Mouse (Mus musculus): ENCODE results near the gene Vkorc1l1.

Gene Vkorc1l1

DNA sequence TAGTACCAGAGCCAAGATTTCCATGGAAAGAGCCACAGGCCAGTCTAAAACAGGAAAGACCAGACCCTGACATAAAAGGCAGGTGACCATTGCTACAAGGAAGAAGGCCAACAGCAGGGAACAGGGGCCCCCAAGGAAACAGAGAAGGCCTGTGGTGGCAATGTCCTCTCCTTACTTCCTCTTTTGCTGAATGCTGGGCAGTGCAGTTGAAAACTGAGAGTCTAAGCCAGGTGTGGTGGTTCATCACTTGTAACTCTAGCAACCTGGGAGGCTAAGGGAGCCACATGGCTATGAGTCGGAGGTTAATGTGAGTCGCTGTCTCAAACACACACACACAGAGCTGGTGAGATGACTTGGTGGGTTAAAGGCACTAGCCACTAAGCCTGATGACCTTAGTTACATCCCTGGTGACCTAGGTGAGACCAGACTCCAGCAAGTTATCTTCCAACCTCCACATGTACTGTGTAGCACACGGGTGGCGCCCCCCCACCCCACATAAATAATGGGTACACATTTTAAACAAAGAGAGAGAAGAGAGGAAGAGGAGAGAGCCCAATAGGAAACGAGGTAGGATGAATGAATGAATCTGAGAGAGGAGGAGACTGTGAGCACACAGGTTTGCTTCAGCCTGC is 59.7 kb downstream of the Vkorc1l1 start:
- DNase-seq (ENCODE audit: low spot score in 2 of 2): no peak

DNA sequence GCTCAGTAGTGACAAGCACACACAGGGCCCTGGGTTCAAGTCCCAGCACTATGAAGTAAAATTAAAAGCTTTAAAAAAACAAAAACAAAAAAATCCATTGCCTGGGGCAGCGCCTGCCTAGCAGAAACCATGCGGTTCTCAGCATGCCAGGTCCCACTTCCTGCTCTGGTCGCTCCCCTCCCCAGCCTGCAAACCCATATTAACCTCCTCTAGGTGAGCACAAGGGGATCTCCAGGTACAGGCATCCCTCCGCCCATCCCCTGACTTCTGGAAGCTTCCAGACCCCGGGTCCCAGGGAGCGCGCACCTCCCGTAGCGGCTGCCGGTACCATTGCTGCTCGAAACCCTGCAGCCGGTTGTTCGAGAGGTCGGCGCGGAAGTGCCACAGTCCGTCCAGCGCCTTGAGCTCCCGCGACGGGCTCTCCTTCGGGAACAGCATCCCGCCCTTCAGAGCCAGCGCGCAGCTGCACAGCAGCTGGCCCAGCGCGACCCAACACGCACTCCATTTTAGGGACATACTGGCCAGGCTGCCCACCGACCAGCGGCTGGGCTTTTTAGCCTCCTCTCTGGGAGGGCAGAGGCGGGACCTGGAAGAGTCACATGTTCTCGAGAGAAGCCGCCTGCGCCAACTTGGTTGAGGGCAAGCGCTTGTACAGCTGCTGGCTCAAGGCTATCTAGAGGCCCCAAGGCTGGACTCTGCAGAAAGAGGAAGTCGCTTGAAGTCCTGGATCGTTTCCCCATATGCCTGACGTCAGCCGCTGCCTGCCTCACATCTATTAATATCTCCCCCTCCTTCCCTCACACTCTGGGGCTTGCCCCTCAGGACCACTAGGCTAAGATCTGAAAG is 60.8 kb downstream of the Vkorc1l1 start, which contains the start of gene Gusb:
Gene Gusb, minus strand, starts transcription at position 749 of the 846 bp plus-strand sequence.
- peak; percentile 76 to 83 for DNase-seq (ENCODE audit: low spot score in 2 of 2)

DNA sequence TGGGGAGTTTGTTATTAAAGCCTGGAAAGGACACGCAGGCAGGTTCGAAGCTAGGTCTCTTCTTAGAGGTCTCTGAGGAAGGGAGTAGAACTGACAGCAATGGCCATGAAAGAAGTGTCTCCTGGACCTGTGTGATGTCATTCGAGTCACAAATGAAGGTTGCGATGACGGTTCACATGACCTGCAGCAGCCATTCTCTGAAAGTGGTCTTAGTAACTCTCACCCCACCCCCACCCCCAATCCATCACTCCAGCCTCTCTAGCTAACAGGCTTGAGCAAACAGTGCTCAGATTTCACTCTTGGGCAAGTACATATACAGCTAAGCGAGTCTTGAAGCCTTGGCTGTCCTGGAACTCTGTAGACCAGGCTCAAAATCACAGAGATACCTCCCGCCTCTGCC is 61.5 kb downstream of the Vkorc1l1 start:
- DNase-seq (ENCODE audit: low spot score in 2 of 2): no peak

DNA sequence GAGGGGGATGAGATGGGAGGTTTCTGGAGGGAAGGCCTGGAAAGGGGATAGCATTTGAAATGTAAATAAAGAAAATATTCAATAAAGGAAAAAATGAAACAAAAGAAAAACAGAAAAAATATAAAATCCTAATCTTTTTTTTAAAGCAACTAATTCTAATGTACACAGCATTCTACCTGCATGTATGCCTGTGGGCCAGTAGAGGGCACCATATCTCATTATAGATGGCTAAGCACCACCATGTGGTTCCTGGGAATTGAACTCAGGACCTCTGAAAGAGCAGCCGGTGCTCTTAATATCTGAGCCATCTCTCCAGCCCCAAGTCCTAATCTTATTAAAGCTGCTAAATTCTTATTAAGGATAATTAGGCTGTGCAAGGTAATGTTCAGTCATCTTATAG is 65.6 kb downstream of the Vkorc1l1 start:
- DNase-seq (ENCODE audit: low spot score in 2 of 2): no peak

DNA sequence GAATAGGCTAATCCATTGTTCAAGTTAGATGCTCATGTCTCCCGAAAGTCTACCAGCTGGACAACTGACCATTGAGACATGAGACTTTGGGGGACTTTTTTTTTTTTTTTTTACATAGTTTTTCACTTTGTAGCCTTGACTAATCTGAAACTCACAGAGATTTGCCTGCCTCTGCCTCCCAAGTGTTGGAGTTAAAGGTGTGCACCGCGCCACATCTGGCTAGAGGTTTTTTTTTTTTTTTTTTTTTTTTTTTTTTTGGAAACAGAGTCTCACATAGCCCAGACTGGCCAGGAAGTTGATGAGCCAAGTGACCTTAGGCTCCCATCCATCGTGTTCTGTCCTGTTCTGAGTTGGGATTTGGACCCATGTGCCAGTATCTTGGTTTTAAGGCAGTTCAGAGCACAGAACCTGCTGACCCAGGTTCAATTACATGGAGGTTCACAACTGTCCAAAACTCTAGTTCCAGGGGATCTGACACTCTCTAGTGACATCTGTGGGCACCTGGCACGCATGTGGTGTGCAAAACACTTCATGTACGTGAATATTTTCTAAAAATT is 66.3 kb downstream of the Vkorc1l1 start:
- no peak for DNase-seq (ENCODE audit: low spot score in 2 of 2)

DNA sequence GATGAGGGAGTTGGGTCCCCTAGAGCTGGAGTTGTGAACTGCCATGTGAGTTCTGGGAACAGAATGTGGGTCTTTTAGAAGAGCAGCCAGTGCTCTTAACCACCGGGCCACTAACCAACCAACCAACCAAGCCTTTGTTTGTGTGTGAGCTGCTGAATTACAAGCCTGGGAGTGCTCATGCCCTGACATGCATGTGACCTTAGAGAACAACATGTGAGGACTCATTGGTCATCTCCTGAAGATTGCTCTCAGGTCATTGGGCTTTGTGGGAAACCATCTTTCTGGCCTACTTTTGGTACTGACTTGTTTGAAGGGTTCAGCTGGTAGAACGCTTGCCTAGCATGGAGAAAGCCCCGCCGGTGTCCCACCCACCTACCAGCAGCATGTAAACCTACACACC is 68.0 kb downstream of the Vkorc1l1 start:
- no peak for DNase-seq (ENCODE audit: low spot score in 2 of 2)

DNA sequence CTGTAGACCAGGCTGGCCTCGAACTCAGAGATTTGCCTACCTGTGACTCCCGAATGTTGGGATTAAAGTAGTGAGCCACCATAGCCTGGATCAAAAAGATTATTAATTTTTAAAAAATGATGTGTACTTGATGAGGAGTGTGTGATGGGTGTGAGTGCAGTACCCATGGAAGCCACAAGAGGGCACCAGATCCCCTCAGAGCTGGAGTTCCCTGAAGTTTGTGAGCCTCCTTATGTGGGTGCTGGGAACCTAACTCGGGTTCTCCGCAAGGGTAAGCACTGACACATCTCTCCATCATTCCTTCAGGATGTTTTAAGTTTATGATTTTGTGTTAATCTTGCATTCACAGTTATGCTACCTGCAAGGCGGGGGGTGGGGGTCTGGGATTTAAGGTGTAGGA is 69.2 kb downstream of the Vkorc1l1 start:
- peak in 1 of 2 experiments; percentile 32 for DNase-seq (ENCODE audit: low spot score in 2 of 2)

DNA sequence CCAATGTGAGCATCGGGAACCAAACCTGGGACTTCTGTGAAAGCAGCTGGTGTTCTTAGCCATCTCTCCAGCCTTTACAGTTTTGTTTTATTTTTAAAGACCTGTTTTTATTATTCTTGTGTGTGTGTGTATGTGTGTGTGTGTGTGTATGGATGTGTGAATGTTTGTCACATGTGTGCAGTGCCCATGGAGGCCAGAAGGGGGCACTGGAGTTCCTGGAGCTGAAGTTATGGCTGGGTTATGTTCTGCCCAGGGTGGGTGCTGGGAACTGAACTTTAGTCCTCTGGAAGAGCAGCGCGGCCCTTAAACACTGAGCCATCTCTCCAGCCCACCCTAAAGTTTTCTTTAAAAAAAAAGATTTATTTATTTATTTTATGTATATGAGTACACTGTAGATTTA is 73.3 kb downstream of the Vkorc1l1 start:
- DNase-seq (ENCODE audit: low spot score in 2 of 2): no peak

DNA sequence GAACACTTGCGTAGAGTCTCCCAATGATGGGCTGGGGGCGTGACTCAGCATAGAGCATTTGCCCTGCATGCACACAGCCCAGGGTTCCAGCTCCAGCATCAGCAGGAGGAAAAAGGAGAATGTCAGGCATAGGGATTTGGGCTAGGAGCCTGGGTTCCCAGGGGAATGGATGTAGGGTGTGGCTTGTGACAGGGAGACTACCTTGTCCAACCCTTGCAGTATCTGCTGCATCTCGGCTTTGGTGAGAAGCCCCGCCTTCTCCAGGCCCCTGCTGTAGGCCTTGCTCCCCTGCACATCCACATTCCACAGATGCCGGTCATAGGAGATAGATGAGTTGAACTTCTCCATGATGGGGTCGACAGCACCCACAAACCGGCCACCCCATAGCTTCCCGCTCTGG is 77.7 kb downstream of the Vkorc1l1 start:
- no peak for DNase-seq (ENCODE audit: low spot score in 2 of 2)

DNA sequence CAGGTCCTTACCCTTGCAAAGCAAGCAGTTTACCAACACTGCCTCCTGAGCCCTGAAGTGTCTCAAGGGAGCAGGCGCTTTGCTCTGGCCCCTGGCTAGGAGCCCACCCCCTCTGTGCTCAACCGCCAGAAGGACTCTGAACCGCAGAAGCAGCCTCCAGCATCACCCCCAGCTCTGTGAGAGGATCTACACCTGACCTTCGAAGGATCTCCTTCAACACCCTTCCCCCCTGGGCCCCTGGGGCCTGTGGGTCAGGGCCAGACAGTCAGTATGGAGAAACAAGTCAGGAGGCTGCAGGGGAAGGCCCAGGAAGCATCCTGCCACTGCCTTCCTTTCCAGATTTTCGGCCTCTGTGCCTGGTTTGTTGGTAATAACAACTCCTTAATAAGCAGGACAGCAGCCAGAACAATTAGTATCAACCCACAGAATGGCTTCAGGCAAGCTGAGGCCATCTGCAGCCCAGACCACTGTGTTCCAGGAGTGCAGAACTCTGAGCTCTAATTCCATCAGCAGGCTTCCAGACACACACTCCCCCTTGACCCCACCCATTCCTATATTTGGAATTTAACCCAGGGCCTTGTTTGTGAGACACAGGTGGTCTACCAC is 79.7 kb downstream of the Vkorc1l1 start:
- DNase-seq (ENCODE audit: low spot score in 2 of 2): no peak

DNA sequence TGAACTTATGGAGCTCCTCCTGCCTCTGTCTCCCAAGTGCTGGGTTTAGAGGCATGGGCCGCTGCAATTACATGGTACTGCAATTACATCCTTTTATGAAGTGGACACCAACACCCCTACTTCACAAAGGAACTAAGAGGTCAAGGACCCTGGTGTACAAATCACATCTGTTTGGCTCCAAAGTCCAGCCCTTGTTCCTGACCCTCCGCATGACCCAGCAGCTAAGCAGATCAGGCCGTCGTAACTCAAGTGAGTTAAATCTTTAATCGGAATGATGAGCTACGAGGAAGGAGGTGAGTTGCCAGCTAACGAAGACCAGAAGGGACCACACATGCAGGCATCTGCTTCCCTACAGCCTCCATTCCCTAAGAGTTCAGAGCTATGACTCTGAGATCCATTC is 80.6 kb downstream of the Vkorc1l1 start:
- DNase-seq (ENCODE audit: low spot score in 2 of 2): no peak

DNA sequence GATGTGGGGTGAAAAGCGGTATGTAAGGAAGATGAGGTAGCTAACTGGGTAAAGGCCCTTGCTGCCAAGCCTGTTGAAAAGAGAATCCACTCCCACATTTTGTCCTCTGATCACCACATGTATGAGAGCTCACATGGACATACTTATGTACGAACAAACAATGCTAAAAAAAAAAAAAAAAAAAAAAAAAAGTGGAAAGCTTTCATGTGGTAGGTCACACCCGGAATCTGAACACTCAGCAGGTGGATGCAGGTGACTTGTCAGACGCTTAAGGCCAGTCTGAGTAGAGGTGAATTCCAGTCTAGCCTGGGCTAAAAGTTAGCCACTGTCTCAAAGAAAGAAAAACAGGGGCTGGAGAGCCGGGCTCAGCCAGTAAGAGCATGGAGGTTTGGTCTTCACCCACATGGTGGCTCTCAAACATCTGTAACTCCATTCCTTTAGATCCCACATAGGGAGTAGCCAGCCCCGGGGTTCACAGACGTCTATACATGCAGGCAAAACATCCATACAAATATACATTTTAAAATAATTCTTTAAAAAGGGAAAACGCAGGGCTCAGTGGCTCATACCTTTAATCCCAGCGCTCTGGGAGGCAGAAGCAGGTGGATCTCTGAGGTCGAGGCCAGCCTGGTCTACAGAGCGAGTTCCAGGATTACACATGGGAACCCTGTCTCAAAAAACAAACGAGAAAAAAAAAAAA is 81.4 kb downstream of the Vkorc1l1 start:
- DNase-seq (ENCODE audit: low spot score in 2 of 2): peak in 1 of 2 experiments; percentile 8

DNA sequence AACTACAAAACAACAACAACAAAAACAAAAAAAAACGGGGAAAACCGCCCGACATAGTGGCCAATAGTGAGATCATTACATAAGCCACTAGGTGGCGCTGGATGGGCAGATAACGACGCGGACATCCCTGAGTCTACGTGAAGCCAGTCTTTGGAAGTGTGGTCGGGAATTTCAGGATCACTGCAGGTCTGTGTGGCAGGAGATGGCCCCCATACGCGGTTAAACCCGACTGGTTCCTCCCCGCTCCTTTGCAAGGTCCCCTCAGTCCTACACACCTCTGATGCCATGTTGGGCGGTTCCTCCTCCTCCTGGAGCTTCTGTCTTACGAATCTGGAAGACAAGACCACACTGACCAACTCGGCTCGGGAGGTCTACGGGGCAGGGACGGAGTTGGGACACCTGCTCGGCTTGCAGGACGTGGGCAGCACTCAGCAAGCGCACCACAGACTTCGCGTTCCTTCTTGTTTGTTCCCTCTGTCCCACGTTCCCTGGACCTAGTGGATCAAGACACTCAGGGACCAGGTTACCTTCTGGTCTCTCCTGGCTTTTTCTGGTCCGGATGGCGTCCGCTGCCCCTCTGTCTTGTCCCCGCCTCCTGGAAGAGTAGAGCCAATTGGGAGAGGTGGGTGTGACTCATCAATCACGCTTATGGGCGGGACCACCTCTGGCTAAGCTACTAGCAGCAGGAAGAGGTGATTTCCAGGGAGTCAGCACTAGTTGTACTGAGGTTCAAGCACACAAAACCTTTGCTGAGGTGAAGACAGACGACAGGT is 82.2 kb downstream of the Vkorc1l1 start:
- DNase-seq (ENCODE audit: low spot score in 2 of 2): peak; percentile 66 to 85

DNA sequence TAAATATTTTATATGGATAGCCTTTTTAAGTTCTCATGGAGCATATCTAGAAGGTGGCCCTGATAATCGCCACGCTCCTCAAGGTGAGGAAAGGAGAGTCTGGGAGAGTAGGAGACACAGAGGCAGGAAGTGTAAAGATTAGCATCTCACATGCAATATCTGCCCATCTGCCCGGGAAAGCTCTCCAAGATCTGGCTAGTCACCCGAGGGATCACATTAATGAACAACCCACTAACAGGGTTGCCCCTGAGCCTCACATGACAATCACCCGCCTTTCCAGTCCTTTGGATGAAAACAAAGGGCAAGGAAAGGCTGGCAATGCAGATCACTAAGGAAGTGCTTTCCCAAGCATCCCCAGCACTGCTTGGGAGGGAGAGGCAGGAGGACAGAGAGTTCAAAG is 85.4 kb downstream of the Vkorc1l1 start:
- no peak for DNase-seq (ENCODE audit: low spot score in 2 of 2)

DNA sequence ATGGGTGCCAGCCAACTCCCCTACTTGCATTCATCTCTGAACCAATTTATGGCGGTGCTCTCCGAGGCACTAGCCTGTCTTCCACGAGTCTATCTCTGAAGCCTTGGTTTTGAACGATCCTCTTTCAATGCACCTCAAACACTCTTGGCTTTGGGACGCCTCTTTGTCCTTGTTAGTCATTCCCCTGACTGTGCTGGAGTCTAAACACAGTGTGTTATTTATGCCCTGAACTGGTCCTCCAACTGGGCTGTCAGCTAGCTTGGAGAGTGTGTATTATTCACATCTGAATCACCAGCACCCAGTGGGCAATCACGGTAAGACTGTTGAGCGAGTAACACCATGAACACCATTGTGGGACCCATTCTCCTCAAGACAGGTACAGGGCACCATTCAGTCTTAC is 85.9 kb downstream of the Vkorc1l1 start:
- DNase-seq (ENCODE audit: low spot score in 2 of 2): no peak

DNA sequence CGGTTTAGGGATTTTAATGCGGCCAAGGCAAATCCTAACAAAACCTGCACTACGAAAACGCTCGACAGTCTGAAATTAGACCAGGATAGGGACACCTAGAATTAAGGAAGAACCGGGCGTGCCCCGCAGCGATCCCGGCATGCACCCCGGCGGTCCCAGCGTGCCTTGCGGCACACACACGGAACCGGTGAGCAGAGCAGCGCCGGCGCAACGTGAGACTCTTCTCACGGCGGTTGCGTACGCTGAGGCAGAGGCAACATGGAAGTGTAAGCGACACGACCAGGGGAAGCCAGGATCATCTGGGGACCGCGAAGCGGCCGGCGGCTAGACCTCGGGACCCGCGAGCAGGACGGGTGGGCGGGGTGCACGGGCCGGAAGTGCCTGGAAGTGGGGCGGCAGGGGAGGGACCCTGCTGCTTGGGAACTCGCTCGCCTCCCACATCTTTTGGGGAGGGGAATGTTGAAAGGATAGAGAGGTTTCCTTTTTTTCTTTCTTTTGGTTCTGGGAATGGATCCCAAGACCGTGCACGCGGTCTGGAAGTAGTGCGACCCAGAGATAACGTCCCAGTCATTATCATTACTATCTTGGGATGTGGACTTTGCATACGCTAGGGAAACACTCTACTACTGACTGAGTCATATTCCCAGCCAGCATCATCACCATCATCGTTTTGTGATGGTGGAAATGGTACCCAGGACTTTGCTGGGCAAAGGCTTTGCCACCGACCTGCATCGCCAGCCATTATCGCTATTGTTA is 87.5 kb downstream of the Vkorc1l1 start, which contains the start of the genes Asl and Crcp:
Gene Asl, minus strand, starts transcription at position 106 of the 756 bp plus-strand sequence.
Gene Crcp, plus strand, starts transcription at position 149 of the 756 bp plus-strand sequence.
- DNase-seq (ENCODE audit: low spot score in 2 of 2): peak; percentile 87 to 94

DNA sequence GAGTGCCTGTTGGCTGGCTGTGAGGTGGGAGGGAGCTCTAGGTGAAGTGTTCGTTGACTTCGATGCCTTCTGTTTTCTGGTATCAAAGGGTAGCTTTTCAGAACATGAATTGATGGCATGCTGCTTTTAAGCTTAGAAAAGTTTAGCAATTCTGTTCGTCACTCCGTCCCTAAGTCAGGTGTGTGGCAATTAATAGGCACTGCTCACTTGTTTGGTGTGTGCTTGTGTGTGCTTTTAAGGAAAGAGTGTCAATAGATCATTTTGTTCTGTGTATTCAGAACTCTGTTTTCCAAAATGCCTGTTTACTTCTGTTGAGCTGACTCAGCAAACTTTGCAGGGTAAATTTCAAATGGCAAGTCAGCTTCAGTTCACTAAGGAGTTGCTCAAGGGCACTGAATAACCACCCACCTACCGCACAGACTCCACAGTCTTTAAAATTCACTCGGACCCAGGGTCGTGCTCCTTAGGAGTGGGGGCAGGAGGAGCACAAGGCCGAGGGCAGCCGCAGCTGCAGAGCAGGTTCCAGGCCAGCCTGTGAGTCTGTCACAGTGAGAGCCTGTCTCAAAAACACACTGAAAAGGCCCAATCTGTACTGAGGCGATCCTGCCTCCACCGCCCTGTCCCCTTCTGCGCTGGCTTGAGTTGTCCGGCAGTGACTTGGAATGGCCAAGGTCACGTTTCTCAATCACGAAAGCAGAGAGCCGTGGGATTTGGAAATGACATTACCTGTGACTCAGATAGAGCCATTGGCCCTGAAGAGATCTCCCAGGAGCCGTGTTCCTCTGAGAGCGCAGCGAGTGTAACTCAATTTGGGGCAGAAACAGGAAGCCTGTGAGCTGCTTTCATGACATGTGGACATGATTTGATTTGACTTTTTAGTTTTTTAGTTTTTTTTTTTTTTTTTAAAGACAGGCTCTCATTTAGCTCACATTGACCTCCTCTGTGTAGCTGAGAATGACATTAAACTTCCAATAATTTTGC is 89.9 kb downstream of the Vkorc1l1 start:
- DNase-seq (ENCODE audit: low spot score in 2 of 2): no peak

DNA sequence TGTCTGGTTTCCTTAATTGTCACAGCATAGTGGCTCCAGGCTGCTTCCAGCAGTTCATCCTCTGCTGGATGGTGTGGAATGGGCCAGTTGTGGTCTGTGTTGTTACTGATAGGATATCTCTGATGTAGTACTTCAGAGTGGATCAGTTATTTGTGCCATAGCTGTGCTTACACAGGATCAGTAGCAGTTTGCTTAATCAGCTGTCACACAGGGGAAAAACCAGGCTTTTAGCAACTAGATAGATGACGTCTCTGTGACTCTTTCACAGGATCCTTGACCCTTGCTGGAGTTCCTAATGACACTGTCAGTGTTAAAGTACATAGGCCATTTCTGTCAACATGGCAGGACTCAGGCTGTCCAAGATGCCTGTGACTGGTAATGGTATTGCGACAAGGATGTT is 92.1 kb downstream of the Vkorc1l1 start:
- no peak for DNase-seq (ENCODE audit: low spot score in 2 of 2)
